Mouse (Mus musculus) hindbrain, postnatal 0 days (tissue): ENCODE measurements at regions not wholly inside any gene's neighbourhood (a gene's known extent, or its start where the extent isn't known, plus 50 kb on each side); places are given as distances from the start of the nearest gene placed in this dataset.

ENCODE experiments used
- ATAC-seq: fragments of 200-750 bp; cut with Nextera tagmentation; 2 replicates; pipeline ENCODE4 v1.8.0; 2017; ENCODE audit warnings: mild to moderate bottlenecking, moderate TSS enrichment, moderate library complexity
- DNase-seq: peaks from one replicate; pipeline ENCODE4 v3.0.0-alpha.2; 2015; ENCODE audit warnings: low spot score
- H3K27ac ChIP-seq: fragments of 300-500 bp; sonication (generic); 2 replicates; pipeline ENCODE4 v1.5.1; 2014; ENCODE audit warnings: mild to moderate bottlenecking
- H3K27me3 ChIP-seq: fragments of 300-500 bp; sonication (generic); 2 replicates; pipeline ENCODE4 v1.6.1; 2014; ENCODE audit warnings: low read length, mixed read lengths; ENCODE audit not compliant: insufficient read depth
- H3K36me3 ChIP-seq: fragments of 300-500 bp; sonication (generic); 2 replicates; pipeline ENCODE4 v1.6.1; 2014; ENCODE audit warnings: low read length, mixed read lengths; ENCODE audit not compliant: insufficient read depth
- H3K4me1 ChIP-seq: fragments of 300-500 bp; sonication (generic); 2 replicates; pipeline ENCODE4 v1.6.1; 2014; ENCODE audit warnings: antibody characterized with exemption, low read length, mixed read lengths; ENCODE audit not compliant: insufficient read depth
- H3K4me2 ChIP-seq: fragments of 300-500 bp; sonication (generic); 2 replicates; pipeline ENCODE4 v1.6.1; 2014; ENCODE audit warnings: low read depth, mild to moderate bottlenecking, low read length, moderate library complexity, mixed read lengths
- H3K4me3 ChIP-seq: fragments of 300-500 bp; sonication (generic); 2 replicates; pipeline ENCODE4 v1.5.1; 2014; ENCODE audit warnings: low read length
- H3K9ac ChIP-seq: fragments of 300-500 bp; sonication (generic); replicated peaks from 2 replicates; pipeline ENCODE4 v1.6.1; 2014; ENCODE audit warnings: mild to moderate bottlenecking, low read length, moderate library complexity, mixed read lengths
- H3K9me3 ChIP-seq: fragments of 300-500 bp; sonication (generic); 2 replicates; pipeline ENCODE4 v1.6.1; 2016; ENCODE audit warnings: low read length, mixed read lengths
- CTCF ChIP-seq: IDR thresholded peaks from 2 replicates; pipeline ENCODE4 v1.5.1; 2016; ENCODE audit warnings: antibody characterized with exemption, control low read depth, low read depth
- WGBS: fragments of 180-500 bp; shearing (Covaris S2); extraction: QIAGEN DNeasy Blood & Tissue Kit; methylation state at CpG from one replicate; pipeline ENCODE4 v1.1.7; 2014; 5-methylcytosine and 5-hydroxymethylcytosine counted together

DNA sequence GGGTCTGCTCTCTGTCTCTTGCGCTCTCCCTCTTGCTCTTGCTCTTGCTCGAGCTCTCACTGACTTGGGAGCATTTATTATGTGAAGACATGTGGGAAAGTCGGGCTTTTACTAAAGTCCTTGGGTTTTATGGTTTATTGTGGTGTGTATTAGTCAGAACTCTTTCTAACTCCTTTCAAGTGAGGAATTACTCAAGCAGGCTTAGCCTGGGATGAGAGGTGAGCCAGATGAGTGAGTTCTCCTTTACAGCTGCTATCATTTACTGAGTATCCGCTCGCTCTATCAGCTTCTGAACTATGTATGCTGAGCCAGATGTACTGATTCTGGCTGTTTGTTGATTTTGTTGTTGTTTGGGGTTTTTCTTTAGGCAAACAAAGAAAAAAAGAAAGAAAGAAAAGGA is 190.4 kb upstream of the Zfp637 start:
- H3K9ac ChIP-seq, result no peak overlapping the region
- H3K4me1 ChIP-seq, result no peaks in the 10 kb centered on the region
- no peak for ATAC-seq
- H3K27me3 ChIP-seq, result no peaks in the 10 kb centered on the region
- no peaks in the 10 kb centered on the region for H3K9me3 ChIP-seq
- no peak for DNase-seq
- H3K4me2 ChIP-seq, result no peak overlapping the region
- no peaks in the 10 kb centered on the region for H3K36me3 ChIP-seq
- WGBS, result 88% methylated on average over 5 of the region's 5 CpGs
- no peak overlapping the region for H3K27ac ChIP-seq
- no peak overlapping the region for H3K4me3 ChIP-seq
- TF ChIP-seq CTCF, result no peak

DNA sequence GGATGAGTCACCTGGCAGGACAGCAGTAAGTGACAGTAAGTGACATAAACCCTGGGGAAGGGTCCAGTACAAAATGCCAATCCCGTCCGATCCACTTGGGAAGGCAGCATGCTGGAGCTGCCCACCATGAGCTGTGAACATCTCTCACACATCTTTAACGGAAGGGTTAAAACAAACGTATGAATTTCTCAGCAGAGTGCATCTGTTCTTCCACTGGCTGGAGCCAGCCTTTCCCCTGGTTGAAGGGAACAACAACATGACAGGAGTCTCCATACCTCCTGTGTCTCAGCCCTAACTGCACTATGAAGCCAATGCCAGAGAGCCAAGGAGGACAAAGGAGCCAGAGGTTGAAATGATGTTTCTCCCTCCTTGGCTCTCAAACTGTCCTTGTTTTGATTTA is 189.4 kb upstream of the Zfp637 start:
- Histone ChIP-seq H3K9me3 (no peaks in the 10 kb centered on the region), H3K27me3 (no peaks in the 10 kb centered on the region), H3K4me1 (no peaks in the 10 kb centered on the region), H3K9ac (no peak overlapping the region), H3K4me3 (no peak overlapping the region), H3K27ac (no peak overlapping the region), H3K36me3 (no peaks in the 10 kb centered on the region), H3K4me2 (no peak overlapping the region)
- no peak for DNase-seq
- WGBS, result 84% methylated on average over 4 of the region's 4 CpGs
- no peak for ATAC-seq
- TF ChIP-seq CTCF, result no peak

- no peaks in the 10 kb centered on the region for H3K9me3 ChIP-seq
- DNase-seq, result no peak
- no peaks in the 10 kb centered on the region for H3K36me3 ChIP-seq
- H3K4me1 ChIP-seq, result no peaks in the 10 kb centered on the region
- no peaks in the 10 kb centered on the region for H3K27me3 ChIP-seq
- no peak for TF ChIP-seq CTCF
- peak overlapping the region; percentile 36; the same call in 1 of the 2 replicates for H3K27ac ChIP-seq
- H3K4me3 ChIP-seq, result no peak overlapping the region
- H3K4me2 ChIP-seq, result no peak overlapping the region
- H3K9ac ChIP-seq, result no peak overlapping the region
- 47% methylated on average over 3 of the region's 3 CpGs for WGBS
- no peak for ATAC-seq
These were observed 189.0 kb upstream of the Zfp637 start for GRCm38 (mm10) chr6:117652012-117652411.

DNA sequence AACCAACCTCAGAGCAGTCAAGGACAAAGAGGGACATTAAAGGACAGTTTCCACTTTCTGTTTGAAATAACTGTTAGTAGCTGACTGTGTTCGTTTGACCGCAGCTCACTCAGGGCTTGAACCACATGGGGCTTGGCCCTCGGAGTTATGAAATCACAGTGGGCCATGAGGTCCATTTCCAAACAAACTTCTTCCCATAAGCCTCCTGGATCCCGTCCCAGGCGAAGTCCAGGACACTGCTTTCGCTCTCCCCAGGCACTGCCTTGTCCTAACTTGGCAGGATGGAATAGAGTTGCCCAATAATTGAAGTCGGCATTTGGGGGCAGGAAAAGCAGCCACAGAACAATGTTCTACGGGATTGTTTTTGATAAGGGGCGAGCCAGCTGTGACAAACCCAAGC is 188.1 kb upstream of the Zfp637 start:
- no peak overlapping the region for H3K27ac ChIP-seq
- no peak overlapping the region for H3K4me3 ChIP-seq
- H3K27me3 ChIP-seq, result no peaks in the 10 kb centered on the region
- no peaks in the 10 kb centered on the region for H3K4me1 ChIP-seq
- H3K9me3 ChIP-seq, result no peaks in the 10 kb centered on the region
- H3K36me3 ChIP-seq, result no peaks in the 10 kb centered on the region
- 53% methylated on average over 9 of the region's 9 CpGs for WGBS
- DNase-seq, result no peak
- no peak for TF ChIP-seq CTCF
- no peak overlapping the region for H3K9ac ChIP-seq
- H3K4me2 ChIP-seq, result no peak overlapping the region
- no peak for ATAC-seq

DNA sequence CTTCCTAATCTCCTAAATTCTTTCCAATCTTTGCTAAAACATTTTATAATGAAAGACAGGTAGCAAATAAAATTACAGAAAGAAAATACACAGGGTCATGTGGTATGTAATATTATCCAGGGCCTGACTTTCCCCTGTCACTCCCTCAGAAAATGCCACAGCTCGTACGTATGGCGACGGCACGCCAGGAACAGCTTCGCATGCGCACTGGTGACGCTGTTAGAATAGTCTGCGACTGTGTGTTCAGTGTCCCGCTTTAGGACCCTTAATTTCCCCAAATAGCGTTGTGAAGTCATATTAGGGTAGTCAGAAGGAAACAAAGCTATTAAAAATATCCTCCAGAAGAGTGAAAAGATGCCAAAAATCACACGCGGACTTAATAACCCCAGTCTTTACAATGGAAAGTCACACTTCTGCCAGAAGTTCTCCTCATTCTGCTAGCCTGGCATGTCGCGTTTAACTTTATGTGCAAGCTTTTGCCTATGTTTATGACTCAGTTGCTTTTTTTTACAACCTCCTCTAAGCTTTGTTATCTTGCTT is 187.0 kb upstream of the Zfp637 start:
- H3K4me1 ChIP-seq, result no peaks in the 10 kb centered on the region
- H3K36me3 ChIP-seq, result no peaks in the 10 kb centered on the region
- no peaks in the 10 kb centered on the region for H3K9me3 ChIP-seq
- no peak overlapping the region for H3K4me2 ChIP-seq
- no peak for TF ChIP-seq CTCF
- H3K27me3 ChIP-seq, result no peaks in the 10 kb centered on the region
- DNase-seq (no peak), ATAC-seq (no peak)
- H3K27ac ChIP-seq, result no peak overlapping the region
- H3K9ac ChIP-seq, result no peak overlapping the region
- 79% methylated on average over 15 of the region's 15 CpGs for WGBS
- H3K4me3 ChIP-seq, result no peak overlapping the region

GRCm38 (mm10) chr6:117655986-117656385 is 185.0 kb upstream of the Zfp637 start:
- Histone ChIP-seq H3K9ac (no peak overlapping the region), H3K4me3 (no peak overlapping the region), H3K27me3 (no peaks in the 10 kb centered on the region), H3K36me3 (no peaks in the 10 kb centered on the region), H3K9me3 (no peaks in the 10 kb centered on the region), H3K4me1 (no peaks in the 10 kb centered on the region), H3K4me2 (no peak overlapping the region), H3K27ac (no peak overlapping the region)
- no peak for ATAC-seq
- TF ChIP-seq CTCF, result no peak
- no peak for DNase-seq
- 89% methylated on average over 4 of the region's 4 CpGs for WGBS

DNA sequence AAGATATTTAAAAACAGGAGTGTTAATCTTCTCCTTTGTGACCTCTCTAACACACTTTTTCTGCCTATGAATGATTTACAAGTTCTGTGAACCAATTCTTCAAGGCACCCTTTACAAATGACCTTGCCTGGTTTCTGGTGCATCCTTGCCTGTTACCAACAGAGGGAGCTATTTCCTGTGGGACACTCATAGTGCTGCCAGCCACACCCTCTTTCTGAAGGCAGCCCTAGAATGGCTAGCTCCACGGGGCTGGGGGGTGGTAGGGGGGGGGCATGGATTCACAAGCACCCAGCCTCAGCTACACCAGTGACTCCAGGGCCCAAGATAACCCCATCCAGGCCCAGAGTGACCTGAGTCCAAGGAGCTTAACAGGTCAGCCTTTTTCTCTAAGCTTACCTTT is 180.4 kb upstream of the Zfp637 start:
- Histone ChIP-seq H3K4me2 (no peak overlapping the region), H3K9ac (no peak overlapping the region), H3K27ac (no peak overlapping the region), H3K4me1 (no peaks in the 10 kb centered on the region), H3K9me3 (no peaks in the 10 kb centered on the region), H3K36me3 (no peaks in the 10 kb centered on the region), H3K27me3 (no peaks in the 10 kb centered on the region), H3K4me3 (no peak overlapping the region)
- DNase-seq, result peak; percentile 21
- ATAC-seq, result no peak
- peak; percentile 61 for TF ChIP-seq CTCF
- WGBS, result 12% methylated on average over 1 of the region's 1 CpGs
